9 mouse cellular contexts compared by ENCODE assay signal in the genomic region with DNA sequence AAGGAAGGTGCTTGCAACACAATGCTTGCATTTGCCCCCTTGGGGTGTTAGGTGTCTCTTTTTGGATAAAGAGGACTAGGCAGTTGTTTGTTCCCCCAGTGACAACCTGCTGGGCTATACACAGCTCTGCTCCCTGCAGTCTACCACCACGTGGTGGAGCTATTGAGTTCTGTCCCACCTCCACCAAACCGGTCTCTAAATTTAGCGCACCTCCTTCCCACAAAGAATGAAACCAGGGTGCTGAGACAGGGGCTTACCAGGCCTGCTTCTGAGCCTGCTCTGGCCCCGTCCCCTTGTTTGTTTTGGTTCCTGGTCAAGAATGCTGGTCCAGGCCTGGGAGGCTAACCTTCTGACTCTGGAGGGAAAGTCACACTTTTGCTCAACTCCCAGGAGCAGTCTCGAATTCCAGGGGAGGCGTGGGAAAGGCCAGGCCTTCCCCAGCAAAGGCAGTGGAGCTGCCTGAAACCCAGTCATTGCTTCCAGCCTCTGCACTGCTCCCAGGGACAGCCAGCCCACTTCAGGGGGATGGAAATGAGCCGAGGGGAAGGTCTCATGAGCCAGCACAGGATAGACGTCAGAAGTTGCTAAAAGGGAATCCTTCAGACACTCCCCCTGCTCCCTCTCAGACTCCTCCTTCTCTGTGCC. TPM values are rescaled to one million over a fixed set of nuclear protein-coding genes. Genes with fewer than 3 reads are reported as not detected.
DNase-seq lines count a peak whose midpoint lies in the region; ATAC-seq and TF ChIP-seq lines count a peak whose summit lies in the region.
"Had no signal": no experiment of that assay in that cellular context is flagged by ENCODE, and none has a peak within 500 bp of the region (broad histone marks: within the 10 kb centered on the region; RNA-seq: fewer than 3 reads in every experiment).

No protein-coding gene starts in this region.

- H3K27me3 ChIP-seq in embryonic facial prominence, embryonic 11.5 days (ENCODE audit: control insufficient read depth, insufficient read depth, low read length), result no peaks in the 10 kb centered on the region
- no peaks in the 10 kb centered on the region for H3K27me3 ChIP-seq in heart, embryonic 14.5 days (ENCODE audit: control insufficient read depth, insufficient read depth, low read length)
- peaks cover 65% of the 10 kb centered on the region for H3K27me3 ChIP-seq in myocyte (ENCODE audit: control insufficient read depth, insufficient read depth, insufficient read length)
- H3K27me3 ChIP-seq: hindbrain, embryonic 15.5 days had no signal

- no peaks in the 10 kb centered on the region for H3K36me3 ChIP-seq in embryonic facial prominence, embryonic 11.5 days (replicated peaks; ENCODE audit: control insufficient read depth, insufficient read depth, low read depth, low read length)
- H3K36me3 ChIP-seq in heart, embryonic 14.5 days (ENCODE audit: control insufficient read depth, insufficient read depth, low read length), result peaks cover 13% of the 10 kb centered on the region
- H3K36me3 ChIP-seq in myocyte (ENCODE audit: control insufficient read depth, insufficient read depth), result no peaks in the 10 kb centered on the region

- peak overlapping the region; percentile 53 for H3K27ac ChIP-seq in left cerebral cortex, adult 2 months
- no peak overlapping the region for H3K27ac ChIP-seq in embryonic facial prominence, embryonic 11.5 days (replicated peaks; ENCODE audit: low read depth, low read length)
- peak overlapping the region; percentile 55 to 59 for H3K27ac ChIP-seq in heart, embryonic 14.5 days (replicated peaks in 1 of 2; ENCODE audit: control insufficient read depth in 1 of 2, insufficient read depth in 1 of 2, low read depth in 2 of 2, low read length in 2 of 2)
- H3K27ac ChIP-seq: hindbrain, embryonic 15.5 days had no signal

- DNase-seq in left cerebral cortex, adult 2 months (ENCODE audit: extremely low spot score in 1 of 2, low spot score in 2 of 2), result peak; percentile 45 to 47
- no peak for DNase-seq in left cerebral cortex, adult 8-10 months (ENCODE audit: low spot score in 2 of 2)
- DNase-seq in MN1 (ENCODE audit: low spot score), result peak; percentile 51
- DNase-seq in embryonic facial prominence, embryonic 11.5 days (ENCODE audit: low spot score), result peak; percentile 62
- peak; percentile 49 to 66 for DNase-seq in left cerebral cortex, postnatal 25 days (ENCODE audit: low spot score in 2 of 2)
- DNase-seq in Muller cell, postnatal 12 days (ENCODE audit: inconsistent ontology term), result no peak

- intact Hi-C loops in left cerebral cortex, adult 2 months (cut with DNase I), result loop anchor here (1.0 kb wide), 1 partner anchor 137 kb away; no protein-coding TSS in a partner anchor
- intact Hi-C loops in left cerebral cortex, postnatal 25 days (cut with DNase I), result loop anchor here (1.0 to 2.0 kb wide), 2 partner anchors 137 to 175 kb away; no protein-coding TSS in a partner anchor

- H3K79me2 ChIP-seq in myocyte (ENCODE audit: control insufficient read depth, insufficient read depth), result no peaks in the 10 kb centered on the region

- no peak overlapping the region for H3K4me2 ChIP-seq in embryonic facial prominence, embryonic 11.5 days (ENCODE audit: low read depth, low read length)
- H3K4me2 ChIP-seq in heart, embryonic 14.5 days (ENCODE audit: low read length), result peak overlapping the region; percentile 37
- peak overlapping the region; percentile 38 for H3K4me2 ChIP-seq in myocyte (ENCODE audit: low read depth)
- H3K4me2 ChIP-seq: hindbrain, embryonic 15.5 days had no signal

- WGBS in embryonic facial prominence, embryonic 11.5 days, result 24% methylated on average over 8 of the region's 8 CpGs
- WGBS in heart, embryonic 14.5 days, result 13% methylated on average over 8 of the region's 8 CpGs

- ATAC-seq in embryonic facial prominence, embryonic 11.5 days (replicated peaks; ENCODE audit: insufficient number of reproducible peaks, low FRiP score, low TSS enrichment, low read depth), result 0 out of 2 replicates have a peak, but pooled peaks have one; percentile 62
- ATAC-seq in heart, embryonic 14.5 days (ENCODE audit: insufficient number of reproducible peaks, insufficient read depth, low FRiP score, low read depth), result peak; percentile 37; the same call in 1 of the 2 replicates

- no peak overlapping the region for H3K9ac ChIP-seq in embryonic facial prominence, embryonic 11.5 days (replicated peaks; ENCODE audit: low read length)
- H3K9ac ChIP-seq in heart, embryonic 14.5 days (ENCODE audit: low read length), result peak overlapping the region; percentile 49; the same call in 1 of the 2 replicates
- H3K9ac ChIP-seq: hindbrain, embryonic 15.5 days had no signal

- H3K9me3 ChIP-seq in embryonic facial prominence, embryonic 11.5 days (replicated peaks; ENCODE audit: control insufficient read depth, low read length), result no peaks in the 10 kb centered on the region
- H3K9me3 ChIP-seq in heart, embryonic 14.5 days (ENCODE audit: control insufficient read depth, low read length), result no peaks in the 10 kb centered on the region
- H3K9me3 ChIP-seq: hindbrain, embryonic 15.5 days had no signal

- H3K4me3 ChIP-seq in left cerebral cortex, adult 2 months, result no peak overlapping the region
- H3K4me3 ChIP-seq in embryonic facial prominence, embryonic 11.5 days (ENCODE audit: low read depth, low read length), result no peak overlapping the region
- no peak overlapping the region for H3K4me3 ChIP-seq in heart, embryonic 14.5 days (ENCODE audit: control insufficient read depth in 1 of 2, insufficient read depth in 1 of 2, low read depth in 1 of 2, low read length in 2 of 2)
- H3K4me3 ChIP-seq in myocyte, result no peak overlapping the region
- H3K4me3 ChIP-seq: hindbrain, embryonic 15.5 days had no signal

- no peak overlapping the region for H3ac ChIP-seq in myocyte (ENCODE audit: control insufficient read depth, insufficient read length)

- no peak for TF ChIP-seq POLR2A in myocyte (IDR thresholded peaks at IDR 0.05; ENCODE audit: insufficient read length, low read depth)

- peak; percentile 63 for TF ChIP-seq CTCF in left cerebral cortex, adult 2 months (IDR thresholded peaks at IDR 0.05)

- H3K4me1 ChIP-seq in embryonic facial prominence, embryonic 11.5 days (ENCODE audit: control insufficient read depth, insufficient read depth, low read length), result no peaks in the 10 kb centered on the region
- H3K4me1 ChIP-seq in heart, embryonic 14.5 days (ENCODE audit: control insufficient read depth in 2 of 2, insufficient read depth in 2 of 2, low read length in 2 of 2), result peaks cover 11 to 16% of the 10 kb centered on the region in 2 experiments
- H3K4me1 ChIP-seq: hindbrain, embryonic 15.5 days had no signal

TF ChIP-seq in myocyte, 11 proteins besides CTCF, POLR2A, EP300 and RAD21:
- TF ChIP-seq E2F4 (IDR thresholded peaks at IDR 0.05; ENCODE audit: insufficient read depth) (no peak), USF1 (IDR thresholded peaks at IDR 0.05; ENCODE audit: low read depth) (peak; percentile 31)
TF ChIP-seq in myocyte: peak in this region for 1.

RNA-seq across cellular contexts. Expression of a gene that starts 37.1 kb away (rescaled TPM):
- total RNA-seq in left cerebral cortex, adult 2 months (2021), result 10 to 100 TPM; 69.9 to 79.7 TPM
- total RNA-seq in left cerebral cortex, adult 8-10 months (2022), result 10 to 100 TPM; 64.2 to 73.4 (median 69.1) TPM
- 0.25 and 0.45 TPM in 2 replicates for polyA plus RNA-seq in embryonic facial prominence, embryonic 11.5 days (2014; fragmentation: Nextera tagmentation; extraction: Ambion mirVana)
- 4.5 and 4.6 TPM in 2 replicates for polyA plus RNA-seq in heart, embryonic 14.5 days (2014; fragmentation: Nextera tagmentation; extraction: Ambion mirVana)
- total RNA-seq in left cerebral cortex, postnatal 25 days (2021), result 10 to 100 TPM; 75.2 to 75.9 TPM
- polyA plus RNA-seq in myocyte (2012; fragmentation: generic; extraction: Trizol), result 0.55 TPM

Comparison
In these comparisons a context has a peak if more than half of its experiments do, and no peak if none do; other contexts are left out.
1. DNase-seq: peak in left cerebral cortex, adult 2 months (2 of 2), MN1 (single experiment), embryonic facial prominence, embryonic 11.5 days (single experiment) and left cerebral cortex, postnatal 25 days (2 of 2); none in left cerebral cortex, adult 8-10 months (0 of 2) and Muller cell, postnatal 12 days (single experiment).